Mouse (Mus musculus): ENCODE data around the gene Wdr83. TPM values are rescaled to one million over a fixed set of nuclear protein-coding genes. Genes with fewer than 3 reads are reported as not detected.

Gene Wdr83
- total and polyA plus RNA-seq, 3 experiments: 27.0 to 58.4 TPM; not detected in 1

GRCm38 (mm10) chr8:85076001-85076400 is 5.1 kb downstream of the Wdr83 start:
- Histone ChIP-seq H3K4me1 (ENCODE audit: control insufficient read depth in 1 of 2, insufficient read depth in 2 of 2, low read length in 2 of 2) (peaks cover 1 to 10% of the 10 kb centered on the region in 2 experiments; a peak in 3 of 4 replicates), H3K9ac (ENCODE audit: control insufficient read depth, low read depth, low read length, poor library complexity, severe bottlenecking) (no peak overlapping the region), H3K36me3 (ENCODE audit: control insufficient read depth in 1 of 2, insufficient read depth in 2 of 2, low read length in 2 of 2) (peaks cover 2 to 4% of the 10 kb centered on the region in 2 experiments), H3K9me3 (replicated peaks; ENCODE audit: insufficient read depth, low read length) (no peaks in the 10 kb centered on the region), H3K4me3 (ENCODE audit: control insufficient read depth in 1 of 2, insufficient read depth in 1 of 2, low read depth in 2 of 2, low read length in 2 of 2) (no peak overlapping the region), H3K27me3 (ENCODE audit: control insufficient read depth in 1 of 2, insufficient read depth in 2 of 2, low read length in 2 of 2) (no peaks in the 10 kb centered on the region), H3K27ac (ENCODE audit: control insufficient read depth, low read depth, low read length) (no peak overlapping the region), H3K79me2 (ENCODE audit: control insufficient read depth, insufficient read depth, low read length, poor library complexity) (peaks cover 25% of the 10 kb centered on the region)
- TF ChIP-seq NELFE (IDR thresholded peaks at IDR 0.05; ENCODE audit: low read depth, low read length) (no peak), TBP (IDR thresholded peaks at IDR 0.05; ENCODE audit: low read depth, low read length) (no peak), POLR2A (IDR thresholded peaks at IDR 0.05; ENCODE audit: control insufficient read depth in 1 of 2, insufficient read depth in 1 of 2, low read depth in 1 of 2, low read length in 2 of 2, poor library complexity in 1 of 2) (peak in 1 of 2 experiments; percentile 11; a peak in 1 of 4 replicates), CTCF (IDR thresholded peaks at IDR 0.05 in 2 of 3, conservative IDR thresholded peaks at IDR 0.05 in 1 of 3; ENCODE audit: control insufficient read depth in 1 of 3, insufficient read depth in 1 of 3, low read depth in 2 of 3, low read length in 3 of 3, poor library complexity in 1 of 3, severe bottlenecking in 1 of 3) (peak in 1 of 3 experiments; percentile 7; a peak in 1 of 6 replicates)
- DNase-seq (ENCODE audit: low read depth, low spot score): no peak

- no peak overlapping the region for H3K4me3 ChIP-seq (ENCODE audit: control insufficient read depth in 1 of 2, insufficient read depth in 1 of 2, low read depth in 2 of 2, low read length in 2 of 2)
- TF ChIP-seq MEF2A (IDR thresholded peaks at IDR 0.05; ENCODE audit: extremely low read depth, insufficient replicate concordance, low read depth, low read length, poor library complexity, severe bottlenecking) (no peak), USF1 (IDR thresholded peaks at IDR 0.05; ENCODE audit: low read depth, low read length) (no peak), GABPA (IDR thresholded peaks at IDR 0.05; ENCODE audit: low read depth, low read length) (no peak), ELF1 (IDR thresholded peaks at IDR 0.05; ENCODE audit: low read depth, low read length) (no peak), MYC (IDR thresholded peaks at IDR 0.05; ENCODE audit: low read depth, low read length) (no peak), EP300 (IDR thresholded peaks at IDR 0.05; ENCODE audit: low read depth in 1 of 2, low read length in 2 of 2) (no peak), BHLHE40 (IDR thresholded peaks at IDR 0.05; ENCODE audit: borderline replicate concordance, low read depth, low read length) (no peak)
- peaks cover 2 to 14% of the 10 kb centered on the region in 2 experiments; a peak in 3 of 4 replicates for H3K4me1 ChIP-seq (ENCODE audit: control insufficient read depth in 1 of 2, insufficient read depth in 2 of 2, low read length in 2 of 2)
- H3K9ac ChIP-seq (ENCODE audit: control insufficient read depth, low read depth, low read length, poor library complexity, severe bottlenecking): no peak overlapping the region
- no peak for DNase-seq (ENCODE audit: low read depth, low spot score)
- no peak overlapping the region for H3K27ac ChIP-seq (ENCODE audit: control insufficient read depth, low read depth, low read length)
- H3K36me3 ChIP-seq (ENCODE audit: control insufficient read depth in 1 of 2, insufficient read depth in 2 of 2, low read length in 2 of 2): peaks cover 2 to 8% of the 10 kb centered on the region in 2 experiments
- no peaks in the 10 kb centered on the region for H3K9me3 ChIP-seq (replicated peaks; ENCODE audit: insufficient read depth, low read length)
- H3K27me3 ChIP-seq (ENCODE audit: control insufficient read depth in 1 of 2, insufficient read depth in 2 of 2, low read length in 2 of 2): no peaks in the 10 kb centered on the region
- peaks cover 16% of the 10 kb centered on the region for H3K79me2 ChIP-seq (ENCODE audit: control insufficient read depth, insufficient read depth, low read length, poor library complexity)
Measured at GRCm38 (mm10) chr8:85074617-85075016, 6.5 kb downstream of the Wdr83 start.

- no peak overlapping the region for H3K9ac ChIP-seq (ENCODE audit: control insufficient read depth, low read depth, low read length, poor library complexity, severe bottlenecking)
- no peaks in the 10 kb centered on the region for H3K27me3 ChIP-seq (ENCODE audit: control insufficient read depth in 1 of 2, insufficient read depth in 2 of 2, low read length in 2 of 2)
- DNase-seq (ENCODE audit: low read depth, low spot score): no peak
- no peak overlapping the region for H3K27ac ChIP-seq (ENCODE audit: control insufficient read depth, low read depth, low read length)
- peaks cover 2 to 12% of the 10 kb centered on the region in 2 experiments; a peak in 3 of 4 replicates for H3K4me1 ChIP-seq (ENCODE audit: control insufficient read depth in 1 of 2, insufficient read depth in 2 of 2, low read length in 2 of 2)
- H3K4me3 ChIP-seq (ENCODE audit: control insufficient read depth in 1 of 2, insufficient read depth in 1 of 2, low read depth in 2 of 2, low read length in 2 of 2): no peak overlapping the region
- no peaks in the 10 kb centered on the region for H3K9me3 ChIP-seq (replicated peaks; ENCODE audit: insufficient read depth, low read length)
- H3K79me2 ChIP-seq (ENCODE audit: control insufficient read depth, insufficient read depth, low read length, poor library complexity): peaks cover 15% of the 10 kb centered on the region
- TF ChIP-seq MYC (IDR thresholded peaks at IDR 0.05; ENCODE audit: low read depth, low read length) (no peak), BHLHE40 (IDR thresholded peaks at IDR 0.05; ENCODE audit: borderline replicate concordance, low read depth, low read length) (no peak), MYB (IDR thresholded peaks at IDR 0.05; ENCODE audit: low read depth, low read length) (no peak), NELFE (IDR thresholded peaks at IDR 0.05; ENCODE audit: low read depth, low read length) (no peak), GATA1 (IDR thresholded peaks at IDR 0.05; ENCODE audit: low read depth, low read length) (no peak), E2F4 (IDR thresholded peaks at IDR 0.05; ENCODE audit: borderline replicate concordance, low read depth, low read length) (no peak), TAL1 (IDR thresholded peaks at IDR 0.05; ENCODE audit: low read length) (no peak), CHD1 (IDR thresholded peaks at IDR 0.05; ENCODE audit: low read depth, low read length) (no peak), RCOR1 (IDR thresholded peaks at IDR 0.05; ENCODE audit: low read depth, low read length) (no peak), MAZ (IDR thresholded peaks at IDR 0.05; ENCODE audit: low read depth, low read length) (no peak), ZMIZ1 (IDR thresholded peaks at IDR 0.05; ENCODE audit: low read depth, low read length) (no peak), SMC3 (IDR thresholded peaks at IDR 0.05; ENCODE audit: low read depth, low read length) (no peak)
- peaks cover 2 to 8% of the 10 kb centered on the region in 2 experiments for H3K36me3 ChIP-seq (ENCODE audit: control insufficient read depth in 1 of 2, insufficient read depth in 2 of 2, low read length in 2 of 2)
Measured at GRCm38 (mm10) chr8:85074167-85074566, 6.9 kb downstream of the Wdr83 start.
